Mouse (Mus musculus): ENCODE data around the gene Timeless.
"Not testable (repeated sequence)": the region's sequence is repeated elsewhere in the genome, so short reads cannot be mapped to it uniquely, and the experiment has no call there.

The Timeless gene

DNA sequence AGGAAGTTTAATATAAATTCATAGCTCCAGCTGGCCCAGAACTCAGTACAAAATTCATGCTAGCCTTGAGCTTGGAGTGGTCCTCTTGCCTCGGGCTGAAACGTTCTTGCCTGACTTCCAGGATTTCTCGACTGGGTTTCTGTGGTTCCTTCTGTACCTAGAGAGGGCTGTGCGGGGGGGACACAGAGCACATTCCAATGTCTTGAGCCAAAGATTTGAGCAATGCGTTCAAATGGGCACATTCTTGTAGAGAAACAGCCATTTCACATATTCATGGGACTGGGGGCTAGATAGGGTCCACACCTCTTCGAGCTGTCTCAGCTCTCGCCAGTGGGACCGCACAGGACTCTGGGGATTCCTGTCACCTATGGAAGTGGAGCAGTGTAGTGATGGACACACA is 24.1 kb downstream of the Timeless start:
- no peak for DNase-seq (ENCODE audit: low spot score in 2 of 2)

DNA sequence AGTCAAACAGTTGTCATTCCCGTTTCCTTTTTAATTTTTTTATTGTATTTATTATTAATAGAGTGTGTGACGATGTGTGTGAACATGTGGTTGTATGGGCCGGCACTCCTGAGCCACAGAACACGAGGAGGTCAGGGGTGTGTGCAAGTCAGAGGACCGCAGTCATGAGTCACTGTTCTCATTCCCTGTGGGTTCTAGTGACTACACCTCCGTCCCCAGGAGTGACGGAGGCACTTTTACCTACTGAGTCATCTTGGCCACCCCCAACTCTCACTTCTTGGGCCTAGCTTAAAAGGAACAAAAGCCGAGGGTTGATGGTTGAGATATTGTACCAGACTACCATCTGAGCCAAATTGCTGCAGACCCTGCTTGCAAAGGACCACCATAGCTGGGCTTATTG is 24.5 kb downstream of the Timeless start:
- DNase-seq (ENCODE audit: low spot score in 2 of 2) = no peak

DNA sequence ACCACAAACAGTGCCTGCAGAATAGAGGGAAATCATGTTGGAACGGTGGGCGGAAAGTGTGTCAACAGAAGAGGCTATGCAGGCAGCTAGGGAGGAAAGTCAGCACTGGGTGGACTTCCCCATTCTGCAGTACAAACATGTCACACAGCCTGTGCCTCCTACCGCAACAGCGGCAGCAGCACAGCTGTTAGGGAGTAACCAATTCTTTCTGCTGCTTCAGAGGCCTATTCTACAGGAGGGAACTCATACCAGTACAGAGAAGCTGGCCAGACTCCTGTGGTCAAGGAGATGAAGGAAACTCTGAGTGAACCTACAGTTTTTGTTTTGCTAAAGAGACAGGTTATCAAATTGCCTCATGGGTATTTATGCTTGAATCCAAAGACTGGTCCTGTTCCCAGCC is 27.1 kb downstream of the Timeless start:
- DNase-seq (ENCODE audit: low spot score in 2 of 2) = no peak

DNA sequence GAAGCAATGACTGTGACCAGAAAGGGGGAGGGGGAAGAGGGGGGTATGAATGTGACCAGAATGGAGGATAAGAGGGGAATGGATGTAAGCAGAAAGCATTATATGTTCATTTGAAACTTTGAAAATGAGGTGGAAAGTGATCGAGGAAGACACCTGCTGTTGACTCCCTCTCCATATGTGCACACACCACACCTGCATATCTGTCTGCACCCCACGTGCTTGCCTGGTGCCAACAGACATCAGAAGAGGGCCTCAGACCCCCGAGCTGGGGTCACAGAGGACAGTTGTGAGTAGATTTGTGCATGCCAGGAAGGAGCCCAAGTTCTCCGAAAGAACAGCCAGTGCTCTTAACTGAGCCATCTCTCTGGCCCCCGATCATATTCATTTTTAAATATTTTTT is 28.1 kb downstream of the Timeless start:
- no peak for DNase-seq (ENCODE audit: low spot score in 2 of 2)

DNA sequence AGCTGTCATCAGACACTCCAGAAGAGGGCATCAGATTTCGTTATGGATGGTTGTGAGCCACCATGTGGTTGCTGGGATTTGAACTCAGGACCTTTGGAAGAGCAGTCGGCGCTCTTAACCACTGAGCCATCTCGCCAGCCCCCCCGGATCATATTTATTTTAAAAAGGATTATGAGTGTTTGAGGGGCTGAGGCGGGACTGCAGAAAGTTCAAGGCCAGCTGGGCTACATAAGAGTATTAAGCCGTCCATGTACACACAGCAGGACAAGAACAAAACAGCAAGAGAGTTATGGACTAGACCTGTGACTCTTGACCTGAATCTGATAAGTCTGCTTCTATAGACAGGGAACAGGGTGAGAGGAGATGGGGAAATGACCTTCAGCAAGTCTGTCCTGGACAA is 28.5 kb downstream of the Timeless start:
- not testable (repeated sequence) for DNase-seq (ENCODE audit: low spot score in 2 of 2)

DNA sequence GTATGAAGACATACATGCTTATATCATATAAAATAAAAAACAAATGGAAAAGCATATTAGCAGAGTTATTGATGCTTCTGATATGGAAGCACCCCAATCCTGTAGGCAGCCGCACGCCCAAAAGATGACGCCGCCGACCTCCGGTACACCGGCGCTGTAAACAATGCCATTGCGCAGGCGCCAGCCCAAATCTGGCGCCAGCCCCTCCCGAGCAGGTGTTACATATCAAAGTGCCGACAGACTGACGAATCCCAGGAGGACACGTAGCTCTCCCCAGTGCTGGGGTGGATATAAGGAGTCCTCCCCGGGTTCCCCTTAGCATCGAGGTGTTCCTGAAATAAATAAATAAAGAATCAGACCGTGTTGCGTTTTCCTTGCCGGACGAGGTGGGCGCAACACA is 30.4 kb downstream of the Timeless start:
- DNase-seq (ENCODE audit: low spot score in 2 of 2) = no peak

DNA sequence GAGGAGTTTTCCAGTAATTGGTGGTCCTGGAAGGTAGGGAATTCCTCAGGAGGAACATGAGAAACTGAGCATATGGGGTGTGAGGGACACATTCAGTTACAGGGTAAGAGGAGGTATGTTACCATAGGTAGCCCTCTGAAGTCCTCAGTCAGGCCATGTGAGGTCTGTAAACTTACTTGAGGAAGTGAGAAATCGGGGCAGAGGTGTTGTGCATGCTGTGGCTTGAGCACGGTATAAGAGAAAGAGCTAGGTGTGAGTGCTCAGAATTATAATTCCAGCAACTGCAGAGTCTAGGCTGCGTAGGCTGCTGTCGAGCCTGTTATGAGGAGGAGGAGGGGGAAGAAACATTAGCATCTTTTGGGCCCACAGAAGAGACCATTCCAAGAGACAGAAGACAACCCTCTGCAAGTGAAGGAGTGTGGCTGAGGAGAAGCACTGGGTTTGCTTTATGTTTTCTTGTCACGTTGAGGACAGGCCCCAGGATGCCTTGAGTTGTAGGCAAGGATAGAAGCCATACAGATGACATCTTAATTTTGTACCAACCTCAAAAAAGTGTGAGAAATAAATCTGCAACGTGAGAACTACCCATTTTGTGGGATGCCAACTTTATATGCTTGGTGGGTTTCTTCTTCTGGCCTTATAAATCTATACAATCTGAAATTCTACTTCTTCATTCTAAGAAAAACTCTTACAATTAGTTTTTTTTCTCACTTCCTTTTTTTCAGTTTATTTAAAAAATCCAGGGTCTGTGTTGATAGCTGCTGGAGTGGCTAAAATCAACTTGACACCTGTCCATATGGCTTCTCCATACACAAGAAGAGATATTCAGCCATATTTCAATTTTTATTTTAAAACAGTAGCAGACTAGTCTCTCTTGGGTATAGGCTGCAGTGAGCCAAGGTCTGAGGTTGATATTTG is 31.8 kb downstream of the Timeless start:
- DNase-seq (ENCODE audit: low spot score in 2 of 2) = peak; percentile 13 to 15

DNA sequence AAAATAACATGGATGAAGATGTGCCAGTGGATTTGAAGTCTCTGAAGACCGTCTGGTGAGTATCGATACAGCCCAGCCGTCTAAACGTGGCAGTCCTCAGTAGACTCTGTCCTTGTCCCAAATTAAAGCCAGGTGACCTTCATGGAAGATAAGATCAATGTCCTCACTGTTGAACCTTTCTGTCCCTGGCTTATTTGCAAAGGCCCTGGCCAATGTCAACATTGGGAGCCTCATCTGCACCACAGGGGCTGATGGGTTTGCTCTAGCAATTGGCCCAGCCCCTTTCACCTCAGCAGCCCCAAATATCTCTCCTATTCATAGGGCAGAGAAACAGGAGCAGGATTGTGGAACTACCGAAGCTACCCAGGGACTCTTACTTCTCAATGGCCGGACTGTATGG is 36.5 kb downstream of the Timeless start, which contains the start of gene Apof:
Gene Apof (plus strand): TSS at position 301 of the 400 bp plus-strand sequence.
- DNase-seq (ENCODE audit: low spot score in 2 of 2) = no peak

DNA sequence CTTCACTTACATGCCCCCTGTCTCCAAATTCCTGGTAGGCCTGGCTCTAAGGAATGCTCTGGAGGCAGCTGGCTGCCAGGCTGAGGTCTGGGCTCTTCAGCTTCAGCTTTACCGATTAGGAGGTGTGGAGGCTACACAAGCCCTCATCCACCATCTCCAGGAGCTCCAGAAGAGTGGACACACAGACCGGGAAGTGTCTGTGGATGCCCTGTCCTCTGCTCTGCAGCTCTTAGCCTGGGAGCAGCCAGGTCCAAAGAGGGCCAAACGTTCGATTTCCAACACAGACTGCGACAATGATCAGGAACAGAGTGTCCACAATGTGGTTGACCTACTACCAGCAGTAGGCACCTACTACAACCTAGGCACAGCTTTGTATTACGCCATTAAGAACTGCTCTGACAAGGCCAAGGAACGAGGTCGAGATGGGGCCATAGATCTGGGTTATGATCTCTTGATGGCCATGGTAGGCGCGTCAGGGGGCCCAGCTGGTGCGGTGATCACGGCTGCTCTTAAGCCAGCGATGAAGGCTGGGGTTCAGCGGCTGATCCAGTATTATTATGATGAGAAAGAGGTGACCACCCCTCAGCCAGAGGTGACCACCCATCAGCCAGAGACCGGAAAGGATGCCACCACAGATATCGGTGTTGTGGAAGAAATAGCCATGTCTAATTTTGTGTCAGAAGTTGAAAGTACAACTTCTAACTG is 37.5 kb downstream of the Timeless start:
- DNase-seq (ENCODE audit: low spot score in 2 of 2) = no peak

DNA sequence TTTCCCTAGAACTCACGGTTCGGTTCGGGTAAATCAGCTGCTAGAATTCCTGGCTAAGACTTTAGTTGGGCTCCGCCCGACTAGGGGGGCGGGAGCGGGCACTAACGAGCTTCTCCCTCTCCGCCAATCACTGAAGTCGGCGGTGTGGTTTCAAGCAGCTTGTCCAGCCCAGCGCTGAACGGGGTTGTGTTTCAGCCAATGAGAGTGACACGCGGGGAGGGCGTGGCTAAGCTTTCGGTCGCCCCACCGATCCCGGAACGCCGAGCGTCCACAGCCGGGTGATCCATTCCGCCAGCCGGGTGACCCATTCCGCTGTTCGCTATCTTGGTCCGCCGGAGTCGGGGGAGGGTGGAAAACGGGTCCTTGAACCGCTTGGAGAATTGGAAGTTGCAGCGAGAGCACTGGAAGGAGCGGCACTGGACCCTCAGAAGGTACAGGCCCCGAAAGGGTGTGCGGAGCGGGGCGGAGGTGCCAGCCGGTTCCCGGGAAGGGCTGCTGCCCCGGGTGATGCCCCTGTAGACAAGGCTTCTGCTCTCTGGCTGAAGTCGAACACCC is 38.5 kb downstream of the Timeless start, which contains the start of gene Stat2:
Gene Stat2 (plus strand): TSS at position 273 of the 555 bp plus-strand sequence.
- DNase-seq (ENCODE audit: low spot score in 2 of 2) = peak; percentile 94 to 98

DNA sequence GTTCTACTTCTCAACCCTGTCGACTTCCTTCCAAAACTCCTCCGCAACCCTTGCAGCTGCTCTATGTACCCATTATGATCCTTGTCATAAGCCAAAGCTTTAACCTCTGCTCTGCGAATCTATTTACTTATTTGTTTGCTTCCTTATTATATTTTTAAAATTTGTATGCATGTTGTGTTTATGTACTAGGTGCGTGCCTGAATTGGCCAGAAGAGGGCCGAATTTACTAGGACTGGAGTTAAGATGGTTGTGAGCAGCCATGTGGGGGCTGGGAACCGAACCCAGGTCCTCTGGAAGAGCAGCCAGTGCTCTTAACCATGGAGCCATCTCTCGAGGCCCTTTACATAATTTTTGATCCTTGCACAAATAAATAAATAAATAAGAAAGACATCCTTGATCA is 39.0 kb downstream of the Timeless start:
- DNase-seq (ENCODE audit: low spot score in 2 of 2) = no peak

DNA sequence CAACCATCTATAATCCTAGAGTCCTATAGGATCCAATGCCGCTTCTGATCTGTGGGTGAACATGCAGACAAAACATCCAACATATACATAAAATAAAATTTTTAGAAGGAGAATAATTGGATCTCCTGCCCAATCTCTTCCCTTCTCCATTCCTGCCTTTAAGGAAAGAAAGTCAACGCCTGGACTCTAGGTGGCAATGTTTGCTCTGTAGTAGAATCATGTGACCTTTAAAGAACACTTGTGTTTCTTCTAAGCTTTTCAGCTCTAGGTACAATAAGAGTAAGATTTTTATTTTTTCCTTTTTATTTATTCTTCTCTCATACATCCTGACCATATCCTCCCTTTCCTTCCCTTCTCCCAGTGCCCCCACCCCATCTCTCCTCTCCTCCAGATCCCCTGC is 40.0 kb downstream of the Timeless start:
- DNase-seq (ENCODE audit: low spot score in 2 of 2) = no peak

DNA sequence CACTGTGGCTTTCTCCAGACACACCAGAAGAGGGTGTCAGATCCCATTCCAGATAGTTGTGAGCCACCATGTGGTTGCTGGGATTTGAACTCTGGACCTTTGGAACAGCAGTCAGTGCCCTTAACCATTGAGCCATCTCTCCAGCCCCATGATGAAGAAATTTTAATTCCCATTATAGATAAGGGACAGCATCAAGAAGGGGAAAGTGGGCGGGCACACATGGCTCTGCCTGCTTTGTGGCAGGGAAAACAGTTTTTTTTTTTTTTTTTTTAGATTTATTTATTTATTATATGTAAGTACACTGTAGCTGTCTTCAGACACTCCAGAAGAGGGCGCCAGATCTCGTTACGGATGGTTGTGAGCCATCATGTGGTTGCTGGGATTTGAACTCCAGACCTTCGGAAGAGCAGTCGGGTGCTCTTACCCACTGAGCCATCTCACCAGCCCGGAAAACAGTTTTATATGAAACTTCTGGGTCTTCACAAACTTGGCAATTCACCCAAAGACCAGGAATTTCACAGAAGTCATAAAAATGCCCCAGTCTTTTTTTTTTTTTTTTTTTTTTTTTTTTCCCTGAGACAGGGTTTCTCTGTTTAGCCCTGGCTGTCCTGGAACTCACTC is 41.1 kb downstream of the Timeless start:
- DNase-seq (ENCODE audit: low spot score in 2 of 2) = not testable (repeated sequence)

DNA sequence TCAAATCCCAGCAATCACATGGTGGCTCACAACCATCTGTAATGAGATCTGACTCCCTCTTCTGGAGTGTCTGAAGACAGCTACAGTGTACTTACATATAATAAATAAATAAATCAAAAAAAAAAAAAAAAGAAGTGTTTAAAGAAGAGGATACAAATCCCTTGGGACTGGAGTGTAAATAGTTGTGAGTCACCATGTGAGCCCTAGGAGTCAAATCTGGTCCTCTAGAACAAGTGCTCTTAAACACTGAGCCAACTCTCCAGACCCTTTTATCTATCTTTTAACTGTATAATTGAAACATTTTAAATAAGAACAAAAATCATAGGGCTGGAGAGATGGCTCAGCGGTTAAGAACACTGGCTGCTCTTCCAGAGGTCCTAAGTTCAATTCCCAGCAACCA is 43.5 kb downstream of the Timeless start:
- not testable (repeated sequence) for DNase-seq (ENCODE audit: low spot score in 2 of 2)

DNA sequence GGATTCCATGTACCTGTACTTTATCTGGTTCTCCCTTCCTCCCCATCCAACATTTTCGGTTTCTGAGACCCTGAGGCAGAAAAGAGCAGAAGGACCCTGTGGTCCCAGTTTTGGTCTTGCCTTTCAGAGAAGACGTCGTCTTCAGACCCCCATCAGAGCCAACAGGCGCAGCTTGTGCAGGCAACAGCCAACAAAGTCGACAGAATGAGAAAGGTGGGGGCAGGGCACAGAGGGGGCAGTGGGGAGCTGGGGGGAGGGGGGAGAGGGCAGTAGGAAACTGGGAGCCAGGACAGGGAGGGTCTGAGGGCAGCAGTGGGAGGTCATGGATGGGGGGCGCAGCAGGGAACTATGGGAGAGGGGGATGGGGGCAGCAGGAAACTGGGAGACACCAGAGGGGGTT is 46.3 kb downstream of the Timeless start:
- DNase-seq (ENCODE audit: low spot score in 2 of 2) = no peak

DNA sequence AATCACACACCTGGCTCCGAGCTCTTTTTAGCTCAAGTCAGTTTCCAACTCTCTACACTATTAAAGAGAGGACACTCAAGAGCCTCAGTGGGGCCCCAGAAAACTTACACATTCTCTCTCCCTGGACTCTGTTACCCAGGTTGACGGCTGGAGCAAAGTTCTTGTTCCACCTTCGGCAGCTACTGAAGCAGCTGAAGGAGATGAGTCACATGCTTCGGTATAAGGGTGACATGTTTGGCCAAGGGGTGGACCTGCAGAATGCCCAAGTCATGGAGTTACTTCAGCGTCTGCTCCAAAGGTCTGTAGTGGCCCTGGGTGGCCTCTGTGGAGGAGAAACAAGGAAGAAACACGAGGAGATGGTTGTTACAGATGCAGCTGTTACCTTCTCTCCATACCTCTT is 49.1 kb downstream of the Timeless start:
- no peak for DNase-seq (ENCODE audit: low spot score in 2 of 2)

DNA sequence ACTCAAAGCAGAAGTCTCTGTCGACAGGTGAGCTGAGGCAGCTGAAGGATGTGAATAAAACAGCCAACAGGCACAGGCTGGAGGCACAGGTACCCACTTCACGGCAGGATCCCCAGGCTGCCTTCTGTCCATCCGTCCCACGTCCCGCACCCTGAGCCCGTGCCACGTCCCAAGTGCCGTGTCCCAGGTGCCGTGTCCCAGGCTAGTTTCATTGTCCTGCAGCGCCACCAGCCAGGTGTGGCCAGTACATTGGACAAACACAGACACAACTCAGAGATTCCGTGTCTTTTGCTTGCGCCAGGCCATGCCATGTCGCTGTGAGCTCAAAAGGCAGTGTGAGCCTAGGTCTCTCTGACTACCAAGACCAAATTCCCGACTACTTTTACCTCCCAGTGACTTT is 49.8 kb downstream of the Timeless start:
- DNase-seq (ENCODE audit: low spot score in 2 of 2) = no peak

DNA sequence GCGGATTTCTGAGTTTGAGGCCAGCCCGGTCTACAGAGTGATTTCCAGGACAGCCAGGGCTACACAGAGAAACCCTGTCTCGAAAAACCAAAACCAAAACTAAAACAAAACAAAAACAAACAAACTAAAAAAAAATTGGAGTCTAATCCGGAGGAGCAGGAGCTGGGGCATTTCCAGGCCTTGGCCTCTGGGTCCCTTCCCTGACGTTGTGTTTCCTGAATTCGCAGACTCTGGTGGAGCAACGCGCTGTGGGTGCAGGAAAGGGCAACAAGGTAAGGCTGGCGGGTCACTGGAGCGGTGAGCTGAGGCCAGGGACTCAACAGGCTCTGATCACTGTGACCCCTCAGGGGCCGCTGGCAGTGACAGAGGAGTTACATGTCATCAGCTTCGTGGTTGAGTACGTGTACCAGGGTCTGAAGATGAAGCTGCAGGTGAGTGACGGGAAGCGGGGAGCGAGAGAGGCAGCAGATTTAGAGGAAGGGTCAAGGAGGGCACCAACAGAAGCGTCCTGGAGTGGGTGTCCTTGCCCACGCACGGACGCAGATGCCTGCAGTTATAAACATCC is 51.1 kb downstream of the Timeless start:
- DNase-seq (ENCODE audit: low spot score in 2 of 2) = no peak

DNA sequence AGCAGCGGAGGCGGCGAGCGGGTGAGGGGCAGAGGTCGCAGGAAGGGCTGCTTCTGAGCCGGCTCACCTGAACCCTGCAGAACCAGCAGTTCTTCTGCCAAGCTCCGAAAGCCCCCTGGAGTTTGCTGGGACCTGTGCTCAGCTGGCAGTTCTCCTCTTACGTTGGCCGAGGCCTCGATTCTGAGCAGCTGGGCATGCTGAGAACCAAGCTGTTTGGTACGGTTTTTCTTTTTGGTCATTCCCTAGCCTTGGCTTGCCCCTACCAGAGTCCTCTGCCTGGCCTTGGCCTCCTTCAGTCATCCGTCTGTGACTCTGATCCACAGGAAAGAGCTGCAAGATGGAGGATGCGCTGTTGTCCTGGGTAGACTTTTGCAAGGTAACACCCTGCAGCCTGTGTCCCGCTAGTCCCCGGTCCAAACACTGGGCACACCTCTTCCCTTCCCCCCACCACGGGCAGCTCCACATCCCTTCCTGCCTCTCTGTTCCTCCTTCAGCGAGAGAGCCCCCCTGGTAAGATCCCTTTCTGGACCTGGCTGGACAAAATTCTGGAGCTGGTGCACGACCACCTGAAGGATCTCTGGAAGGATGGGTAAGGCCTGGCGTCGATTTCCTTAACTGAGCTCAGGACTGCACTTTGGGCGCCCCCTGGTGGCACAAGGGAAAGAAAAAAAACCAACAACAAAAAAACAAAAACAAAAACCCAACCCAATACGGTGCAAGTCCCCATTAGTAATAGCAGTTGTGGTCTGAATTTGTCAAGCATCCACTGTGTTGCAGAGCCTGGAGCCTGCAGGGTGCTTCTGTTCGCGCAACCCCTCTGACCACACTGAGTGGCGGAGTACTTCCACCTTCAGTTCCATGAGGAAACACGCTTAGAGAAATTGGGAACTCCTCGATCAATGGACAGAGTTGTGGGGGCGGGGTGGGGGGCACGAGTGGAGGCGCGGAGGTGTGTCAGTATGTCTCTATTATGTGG is 52.0 kb downstream of the Timeless start:
- DNase-seq (ENCODE audit: low spot score in 2 of 2) = peak; percentile 46 to 52

DNA sequence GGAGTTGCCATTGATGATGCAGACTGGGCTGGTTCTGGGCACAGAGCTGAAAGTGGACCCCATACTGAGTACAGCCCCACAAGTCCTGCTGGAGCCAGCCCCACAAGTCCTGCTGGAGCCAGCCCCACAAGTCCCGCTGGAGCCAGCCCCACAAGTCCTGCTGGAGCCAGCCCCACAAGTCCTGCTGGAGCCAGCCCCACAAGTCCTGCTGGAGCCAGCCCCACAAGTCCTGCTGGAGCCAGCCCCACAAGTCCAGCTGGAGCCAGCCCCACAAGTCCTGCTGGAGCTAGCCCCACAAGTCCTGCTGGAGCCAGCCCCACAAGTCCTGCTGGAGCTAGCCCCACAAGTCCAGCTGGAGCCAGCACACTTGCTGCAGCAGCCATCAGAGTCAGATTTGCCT is 58.7 kb downstream of the Timeless start:
- DNase-seq (ENCODE audit: low spot score in 2 of 2) = not testable (repeated sequence)
